Mouse (Mus musculus): ENCODE results near the gene Lig1.

The Lig1 gene

DNA sequence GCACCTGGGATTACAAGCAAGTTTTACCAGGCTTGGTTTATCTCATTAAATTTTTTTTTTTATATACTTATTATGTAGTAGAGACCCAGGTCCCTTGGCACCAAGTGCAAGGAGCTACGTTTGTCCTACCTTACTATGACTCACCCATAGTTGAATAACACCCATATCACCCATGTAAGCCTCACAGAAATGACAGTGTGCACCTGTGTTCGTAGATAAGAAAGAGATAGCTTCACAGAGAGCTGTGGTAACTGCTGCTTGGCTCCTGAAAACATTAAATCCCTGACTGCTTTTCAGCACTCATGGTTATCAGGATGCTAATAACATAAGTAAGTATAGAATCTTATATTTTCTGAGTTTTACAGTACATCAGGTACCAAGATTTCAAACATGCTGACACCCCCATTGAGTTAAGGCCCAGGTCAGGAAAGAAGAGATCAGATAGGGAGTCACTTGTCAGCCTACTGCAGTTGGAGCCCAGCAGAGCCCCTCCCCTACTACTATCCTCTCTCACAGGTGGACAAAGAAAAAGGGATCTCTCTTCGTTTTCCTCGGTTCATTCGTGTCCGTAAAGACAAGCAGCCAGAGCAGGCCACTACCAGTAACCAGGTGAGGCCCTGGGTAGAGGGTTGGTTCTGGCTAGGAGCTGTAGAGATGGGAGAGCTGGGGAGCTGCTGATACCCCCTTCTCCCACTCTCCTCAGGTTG is 33.6 kb downstream of the Lig1 start:
- no peak for DNase-seq (ENCODE audit: low read depth)

DNA sequence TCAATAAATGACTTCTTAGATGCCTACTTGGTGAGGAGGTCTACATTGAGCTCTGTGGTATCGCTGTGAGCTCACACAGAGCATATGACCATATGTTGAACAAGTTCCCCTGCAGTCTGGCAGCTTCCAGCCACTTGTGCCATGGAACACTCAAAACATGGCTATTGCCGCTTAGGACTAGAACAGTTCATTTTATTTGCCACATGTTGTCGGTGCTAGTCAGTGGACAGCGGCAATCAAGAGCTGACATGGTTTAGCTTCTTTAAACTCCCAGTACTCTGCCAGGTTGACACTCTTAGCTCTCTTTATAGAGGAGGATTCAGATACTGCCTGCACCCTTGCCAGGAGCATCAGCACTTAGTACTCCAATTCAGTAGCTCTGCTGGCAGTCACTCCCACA is 34.3 kb downstream of the Lig1 start:
- no peak for DNase-seq (ENCODE audit: low read depth)

DNA sequence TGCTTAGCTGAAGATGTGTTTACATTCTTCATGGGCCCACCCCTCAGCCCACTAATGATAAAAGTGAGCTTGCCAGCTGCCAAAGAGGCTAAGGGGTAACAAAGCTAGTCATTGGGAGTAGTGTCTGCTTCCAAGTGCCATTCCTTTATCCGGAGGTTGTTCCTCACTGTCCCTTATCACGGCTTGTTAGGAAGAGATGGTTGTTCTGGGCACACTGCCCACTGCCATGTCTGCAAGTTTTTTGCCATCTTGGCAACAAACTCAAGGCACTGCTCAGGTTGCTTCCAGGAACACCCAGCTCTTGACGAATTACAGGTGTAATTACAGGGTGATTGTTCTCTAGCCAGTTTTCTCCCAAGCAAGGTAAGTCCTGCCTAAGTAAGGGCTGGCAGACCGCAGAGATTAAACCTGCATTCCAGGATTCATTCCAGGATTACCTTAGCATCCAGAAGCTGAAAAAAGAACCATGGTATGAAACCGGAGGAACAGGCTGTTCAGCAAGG is 37.1 kb downstream of the Lig1 start:
- no peak for DNase-seq (ENCODE audit: low read depth)

DNA sequence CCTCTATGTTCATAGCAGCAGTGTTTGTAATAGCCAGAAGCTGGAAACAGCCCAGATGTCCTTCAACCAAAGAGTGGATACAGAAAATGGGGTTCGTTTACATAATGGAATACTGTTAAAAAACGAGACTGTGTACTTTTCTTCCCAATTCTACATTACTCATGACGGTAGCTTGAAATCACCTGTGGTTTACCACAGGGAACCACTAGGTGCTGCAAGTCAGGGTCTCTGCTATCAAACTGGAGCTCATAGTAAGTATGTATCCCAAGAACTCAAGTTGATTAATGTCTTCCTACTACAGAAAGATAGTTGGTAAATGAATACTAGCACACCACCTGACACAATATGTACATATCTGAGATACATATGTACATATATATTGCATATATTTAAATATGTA is 44.3 kb downstream of the Lig1 start:
- peak; percentile 48 for DNase-seq (ENCODE audit: low read depth)

DNA sequence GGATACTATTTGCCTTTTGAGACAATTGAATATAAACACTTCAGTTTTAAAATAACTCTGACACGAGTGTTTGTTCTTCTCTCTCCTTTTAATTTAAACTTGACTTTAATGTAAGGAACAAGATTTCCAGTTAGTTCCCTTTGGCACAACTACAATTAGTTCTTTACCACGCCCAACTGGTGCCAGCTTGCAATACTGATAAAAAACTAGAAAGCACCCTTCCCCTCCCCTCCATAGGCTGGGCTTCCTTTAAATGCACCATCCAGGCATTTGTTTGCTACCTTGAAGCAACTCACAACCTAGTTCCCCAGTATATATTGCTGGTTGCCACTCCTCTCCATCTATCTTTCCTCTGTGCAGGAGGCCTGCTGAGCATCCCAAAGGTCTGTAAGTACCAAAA is 47.2 kb downstream of the Lig1 start, which contains the start of gene Pla2g4c:
Gene Pla2g4c (plus strand): TSS at position 340 of the 400 bp plus-strand sequence.
- no peak for DNase-seq (ENCODE audit: low read depth)

DNA sequence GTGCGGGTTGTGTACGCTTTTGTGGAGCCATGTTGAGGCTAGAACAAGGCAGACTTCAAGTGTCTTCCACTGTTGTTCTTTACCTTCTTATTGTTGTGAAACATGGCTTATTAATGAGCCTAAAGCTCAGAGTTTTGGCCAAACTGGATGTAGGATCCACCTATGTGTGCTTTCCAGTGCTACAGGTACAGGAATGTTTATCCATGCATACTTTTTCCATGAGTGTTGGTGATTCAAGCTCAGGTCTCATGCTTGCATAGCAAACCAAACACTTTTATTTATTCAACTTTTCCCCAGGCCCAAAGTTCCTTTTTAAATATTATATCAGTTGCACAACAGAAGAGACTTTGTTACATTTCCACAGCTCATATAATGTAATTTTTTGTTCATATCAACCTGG is 53.5 kb downstream of the Lig1 start:
- no peak for DNase-seq (ENCODE audit: low read depth)

DNA sequence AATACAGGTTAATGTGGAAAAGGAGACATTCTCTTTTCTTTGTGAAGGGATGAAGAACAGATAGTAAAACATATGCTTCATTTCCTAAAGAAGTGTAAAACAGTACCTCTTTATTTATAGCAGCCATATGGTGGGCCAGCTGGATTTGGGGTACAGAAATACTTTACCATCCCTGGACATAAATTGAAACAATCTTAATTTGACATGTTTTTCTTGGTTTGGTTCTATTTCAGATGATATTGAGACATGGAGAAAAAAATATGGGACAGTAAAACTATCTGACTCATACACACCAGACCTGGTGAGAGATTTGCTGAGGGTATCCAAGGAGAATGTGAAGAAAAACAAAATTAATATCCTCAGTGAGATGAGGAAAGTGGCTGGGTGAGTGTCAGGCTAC is 78.9 kb downstream of the Lig1 start:
- DNase-seq (ENCODE audit: low read depth), result no peak

Data from 416B (cell line).